Mouse (Mus musculus) heart, embryonic 16.5 days (tissue): ENCODE data around the gene Drg1. TPM values are rescaled to one million over a fixed set of nuclear protein-coding genes. Genes with fewer than 3 reads are reported as not detected.

Experiments used
- ATAC-seq: fragments of 200-750 bp; cut with Nextera tagmentation; replicated peaks from 2 replicates; pipeline ENCODE4 v1.8.0; 2017; ENCODE audit warnings: moderate number of reproducible peaks; ENCODE audit not compliant: insufficient read depth, low FRiP score; ENCODE audit errors: extremely low read depth
- H3K27ac ChIP-seq: fragments of 300-500 bp; sonication (generic); 2 replicates; pipeline ENCODE4 v1.5.1; 2014; ENCODE audit warnings: mild to moderate bottlenecking, low read length, control low read depth, moderate library complexity
- H3K27me3 ChIP-seq: fragments of 300-500 bp; sonication (generic); 2 replicates; pipeline ENCODE4 v1.6.1; 2014; ENCODE audit warnings: low read length, mixed read lengths; ENCODE audit not compliant: control insufficient read depth, insufficient read depth
- H3K36me3 ChIP-seq: fragments of 300-500 bp; sonication (generic); 2 replicates; pipeline ENCODE4 v1.6.1; 2014; ENCODE audit not compliant: control insufficient read depth, insufficient read depth
- H3K4me1 ChIP-seq: fragments of 300-500 bp; sonication (generic); 2 replicates; pipeline ENCODE4 v1.6.1; 2014; ENCODE audit warnings: low read length, mixed read lengths; ENCODE audit not compliant: control insufficient read depth, insufficient read depth
- H3K4me2 ChIP-seq: fragments of 300-500 bp; sonication (generic); 2 replicates; pipeline ENCODE4 v1.6.1; 2014; ENCODE audit warnings: low read depth, mild to moderate bottlenecking, control low read depth, low read length
- H3K4me3 ChIP-seq: fragments of 300-500 bp; sonication (generic); 2 replicates; pipeline ENCODE4 v1.5.1; 2014; ENCODE audit warnings: mild to moderate bottlenecking, control low read depth, low read length
- H3K9ac ChIP-seq: fragments of 300-500 bp; sonication (generic); 2 replicates; pipeline ENCODE4 v1.6.1; 2014; ENCODE audit warnings: low read length, control low read depth
- H3K9me3 ChIP-seq: fragments of 300-500 bp; sonication (generic); replicated peaks from 2 replicates; pipeline ENCODE4 v1.6.1; 2016; ENCODE audit warnings: low read length; ENCODE audit not compliant: control insufficient read depth
- WGBS: fragments of 180-500 bp; shearing (Covaris S2); extraction: QIAGEN DNeasy Blood & Tissue Kit; methylation state at CpG from one replicate; pipeline ENCODE4 v1.1.7; 2014; 5-methylcytosine and 5-hydroxymethylcytosine counted together
- polyA plus RNA-seq: library from polyadenylated mRNA; unstranded; fragments of >200 nt; fragmentation: Nextera tagmentation; extraction: Ambion mirVana; gene quantifications from 2 replicates; pipeline ENCODE4 v1.2.1, GENCODE M21; 2015

The Drg1 gene
- polyA plus RNA-seq, 1 experiment from 2014 or later = 198 TPM

DNA sequence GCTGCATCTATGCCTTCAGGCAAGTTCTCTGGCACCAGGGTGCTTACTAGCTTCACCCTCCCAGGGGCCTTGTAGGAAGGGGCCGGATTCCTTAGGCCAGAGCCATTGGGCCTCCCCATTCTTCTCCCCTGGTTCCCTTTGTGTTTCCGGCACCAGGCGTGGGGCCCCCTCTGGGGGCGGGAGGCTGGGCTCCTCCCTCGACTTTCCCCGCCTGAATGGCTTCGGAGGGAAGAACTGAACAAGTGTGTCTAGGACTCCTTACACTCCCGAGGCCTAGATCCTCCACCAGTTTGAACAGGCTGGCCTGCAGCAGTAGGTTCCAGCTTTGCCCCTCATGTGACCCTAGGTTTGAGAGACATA lies 25.8 kb upstream of the Drg1 start:
- Histone ChIP-seq H3K27ac (peak overlapping the region; percentile 100), H3K9ac (peak overlapping the region; percentile 99), H3K36me3 (peaks cover 23% of the 10 kb centered on the region), H3K4me3 (peak overlapping the region; percentile 90), H3K4me1 (peaks cover 41% of the 10 kb centered on the region), H3K27me3 (no peaks in the 10 kb centered on the region), H3K9me3 (no peaks in the 10 kb centered on the region), H3K4me2 (peak overlapping the region; percentile 95)
- WGBS = under 1% methylated on average over 8 of the region's 8 CpGs
- ATAC-seq = no peak

DNA sequence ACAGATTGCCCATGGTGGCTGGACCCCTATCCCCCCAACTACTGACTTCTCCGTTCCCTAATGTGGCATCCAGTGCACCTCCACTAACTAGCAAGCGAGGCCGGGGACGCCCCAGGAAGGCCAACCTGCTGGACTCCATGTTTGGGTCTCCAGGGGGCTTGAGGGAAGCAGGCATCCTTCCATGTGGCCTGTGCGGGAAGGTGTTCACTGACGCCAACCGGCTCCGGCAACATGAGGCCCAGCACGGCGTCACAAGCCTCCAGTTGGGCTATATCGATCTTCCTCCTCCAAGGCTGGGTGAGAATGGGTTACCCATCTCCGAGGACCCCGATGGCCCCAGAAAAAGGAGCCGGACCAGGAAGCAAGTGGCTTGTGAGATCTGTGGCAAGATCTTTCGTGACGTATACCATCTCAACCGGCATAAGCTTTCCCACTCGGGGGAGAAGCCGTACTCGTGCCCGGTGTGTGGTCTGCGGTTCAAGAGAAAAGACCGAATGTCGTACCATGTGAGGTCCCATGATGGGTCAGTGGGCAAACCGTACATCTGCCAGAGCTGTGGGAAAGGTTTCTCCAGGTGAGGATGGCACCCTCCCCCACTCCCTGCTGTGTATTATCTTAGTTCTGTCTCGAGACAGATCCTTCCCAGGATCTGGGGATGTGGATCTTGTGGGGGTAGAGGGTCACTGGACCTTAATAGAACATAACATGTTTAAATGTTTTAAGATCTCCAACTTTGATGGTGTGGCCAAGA lies 25.3 kb upstream of the Drg1 start:
- Histone ChIP-seq H3K27ac (peak overlapping the region; percentile 100), H3K9me3 (no peaks in the 10 kb centered on the region), H3K27me3 (no peaks in the 10 kb centered on the region), H3K4me1 (peaks cover 41% of the 10 kb centered on the region), H3K4me2 (peak overlapping the region; percentile 95), H3K4me3 (peak overlapping the region; percentile 90), H3K9ac (peak overlapping the region; percentile 99), H3K36me3 (peaks cover 22% of the 10 kb centered on the region)
- no peak for ATAC-seq
- WGBS = 3% methylated on average over 26 of the region's 26 CpGs

- peak; percentile 0; the same call in 1 of the 2 replicates for ATAC-seq
- under 1% methylated on average over 50 of the region's 50 CpGs for WGBS
- peaks cover 34% of the 10 kb centered on the region for H3K4me1 ChIP-seq
- H3K9me3 ChIP-seq = no peaks in the 10 kb centered on the region
- peak overlapping the region; percentile 99 for H3K9ac ChIP-seq
- H3K36me3 ChIP-seq = peaks cover 17% of the 10 kb centered on the region
- H3K4me3 ChIP-seq = peak overlapping the region; percentile 90
- no peaks in the 10 kb centered on the region for H3K27me3 ChIP-seq
- H3K4me2 ChIP-seq = peak overlapping the region; percentile 95
- H3K27ac ChIP-seq = peak overlapping the region; percentile 100
Measured at GRCm38 (mm10) chr11:3290640-3291310, 24.6 kb upstream of the Drg1 start.

DNA sequence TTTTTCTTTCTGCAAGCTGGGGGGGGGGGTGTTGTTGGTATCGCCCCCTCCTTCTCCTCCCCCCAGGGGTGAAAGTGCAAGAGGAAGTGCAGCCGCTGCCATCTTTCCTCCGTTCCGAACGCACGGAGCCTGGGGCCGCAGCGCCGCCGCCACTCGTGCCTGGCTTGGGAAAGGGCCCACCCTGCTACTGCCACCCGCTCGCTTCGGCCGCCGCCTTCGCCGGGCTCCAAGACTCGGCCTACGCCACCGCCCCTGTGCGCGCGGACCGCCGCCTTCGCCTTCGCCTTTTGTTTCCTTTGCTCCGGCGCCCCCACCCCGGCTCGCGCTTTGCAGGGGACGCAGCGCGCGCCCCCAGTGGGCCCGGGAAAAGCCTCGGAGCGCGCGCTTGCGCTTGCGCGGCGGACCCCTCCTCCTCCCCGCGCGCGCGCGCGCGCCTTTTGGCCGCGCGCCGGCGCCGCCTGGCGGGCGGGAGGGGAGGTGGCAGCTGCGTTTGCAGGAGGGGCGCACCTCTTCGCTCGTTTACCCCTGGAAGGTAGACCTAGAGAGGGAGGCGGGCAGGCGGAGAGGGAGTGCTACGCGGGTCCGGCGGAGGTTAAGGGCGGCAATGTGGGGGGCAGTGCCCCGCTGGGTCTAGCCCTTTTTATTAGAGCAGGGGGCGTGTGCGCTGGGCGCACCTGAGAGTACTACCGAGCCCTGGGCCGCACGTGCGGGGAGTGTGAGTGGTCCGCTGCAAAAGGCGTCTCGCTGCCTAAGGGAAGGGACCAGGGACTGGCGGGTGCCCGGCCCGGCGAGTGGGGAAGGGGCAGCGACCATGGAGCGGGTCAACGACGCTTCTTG lies 23.8 kb upstream of the Drg1 start:
- peak; percentile 54 for ATAC-seq
- peaks cover 14% of the 10 kb centered on the region for H3K36me3 ChIP-seq
- under 1% methylated on average over 85 of the region's 92 CpGs for WGBS

DNA sequence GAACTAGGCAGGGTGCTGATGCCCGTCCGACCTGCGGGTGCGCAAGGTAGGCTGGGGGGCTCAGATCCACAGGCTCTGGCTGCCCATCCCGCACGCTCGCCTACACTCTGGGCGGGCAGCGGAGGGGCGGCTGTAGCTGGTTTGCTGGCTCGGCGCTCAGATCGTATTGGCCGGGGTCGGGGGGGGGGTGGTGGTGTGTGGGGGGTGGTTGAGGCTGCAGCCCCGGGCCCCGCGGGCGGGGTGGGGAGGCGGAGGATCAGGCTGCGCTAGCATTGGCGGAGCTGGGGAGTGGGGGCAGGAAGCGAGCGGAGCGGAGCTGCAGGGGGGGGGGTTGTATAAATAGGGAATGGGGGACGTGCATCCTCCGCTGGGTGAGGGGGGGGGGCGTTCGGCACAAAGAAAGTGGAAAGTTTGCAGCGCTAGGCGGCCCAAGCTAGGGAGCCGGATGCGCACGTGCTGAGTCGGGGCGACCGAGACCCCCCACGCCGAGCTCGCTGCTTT lies 23.1 kb upstream of the Drg1 start:
- peak overlapping the region; percentile 95 for H3K4me2 ChIP-seq
- H3K9ac ChIP-seq = peak overlapping the region; percentile 99
- H3K27ac ChIP-seq = peak overlapping the region; percentile 100
- peak overlapping the region; percentile 90 for H3K4me3 ChIP-seq
- H3K27me3 ChIP-seq = no peaks in the 10 kb centered on the region
- 0% methylated on average over 37 of the region's 40 CpGs for WGBS
- peaks cover 29% of the 10 kb centered on the region for H3K4me1 ChIP-seq
- H3K9me3 ChIP-seq = no peaks in the 10 kb centered on the region
- ATAC-seq = peak; percentile 81
- H3K36me3 ChIP-seq = peaks cover 8% of the 10 kb centered on the region

More for the DNA sequence above, 23.8 kb upstream of the Drg1 start:
- H3K4me3 ChIP-seq = peak overlapping the region; percentile 90
- peak overlapping the region; percentile 95 for H3K4me2 ChIP-seq
- H3K27me3 ChIP-seq = no peaks in the 10 kb centered on the region
- H3K27ac ChIP-seq = peak overlapping the region; percentile 100
- H3K9me3 ChIP-seq = no peaks in the 10 kb centered on the region
- H3K9ac ChIP-seq = peak overlapping the region; percentile 99
- H3K4me1 ChIP-seq = peaks cover 29% of the 10 kb centered on the region

DNA sequence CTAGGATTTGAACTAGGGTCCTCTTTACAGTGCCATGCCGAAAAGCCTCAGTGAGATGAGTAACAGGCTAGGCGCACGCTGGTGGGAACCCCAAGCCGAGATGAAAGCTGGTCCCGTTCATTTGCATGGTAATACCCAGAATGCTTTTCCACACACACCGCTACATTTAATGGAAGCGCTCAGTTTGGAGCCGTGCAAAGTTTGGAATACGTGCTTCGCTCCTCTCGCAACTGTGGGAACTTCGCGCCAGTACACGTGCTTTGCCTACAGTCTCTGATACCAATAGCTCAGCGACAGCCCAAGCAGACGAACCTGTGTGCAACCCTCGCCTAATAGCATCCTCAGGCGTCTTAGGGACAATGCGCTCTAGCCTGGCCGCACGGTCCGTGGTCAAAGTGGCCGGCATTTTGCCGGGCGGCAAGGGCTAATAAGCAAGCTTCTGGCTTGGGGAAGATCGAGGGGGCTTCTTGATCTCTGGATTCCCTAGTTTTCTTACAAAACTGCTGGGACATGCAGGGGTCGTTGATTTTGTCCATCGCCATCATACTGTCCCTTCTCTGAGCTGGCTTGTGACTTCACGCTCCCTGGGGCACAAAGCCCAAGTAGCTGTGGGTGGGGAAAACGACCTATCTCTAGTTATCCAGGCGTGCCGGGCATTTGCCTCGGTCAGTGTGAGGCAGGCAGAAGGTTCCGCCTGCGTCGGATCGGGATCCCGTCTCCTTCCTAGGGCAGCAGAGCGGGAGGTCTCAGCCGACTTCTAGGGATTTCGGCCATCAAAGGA lies 22.5 kb upstream of the Drg1 start, which contains the start of gene Patz1:
Gene Patz1 (plus strand): TSS at position 354 of the 781 bp plus-strand sequence.
- peaks cover 23% of the 10 kb centered on the region for H3K4me1 ChIP-seq
- peak within 1 kb of the TSS; percentile 99 for H3K9ac ChIP-seq
- peaks cover 2% of the 10 kb centered on the region; the same call in 1 of the 2 replicates for H3K36me3 ChIP-seq
- peak within 1 kb of the TSS; percentile 100 for H3K27ac ChIP-seq
- H3K27me3 ChIP-seq = no peaks in the 10 kb centered on the region
- under 1% methylated on average over 41 of the region's 41 CpGs for WGBS
- ATAC-seq = peak; percentile 8
- peak within 1 kb of the TSS; percentile 90 for H3K4me3 ChIP-seq
- H3K4me2 ChIP-seq = peak within 1 kb of the TSS; percentile 95
- no peaks in the 10 kb centered on the region for H3K9me3 ChIP-seq

DNA sequence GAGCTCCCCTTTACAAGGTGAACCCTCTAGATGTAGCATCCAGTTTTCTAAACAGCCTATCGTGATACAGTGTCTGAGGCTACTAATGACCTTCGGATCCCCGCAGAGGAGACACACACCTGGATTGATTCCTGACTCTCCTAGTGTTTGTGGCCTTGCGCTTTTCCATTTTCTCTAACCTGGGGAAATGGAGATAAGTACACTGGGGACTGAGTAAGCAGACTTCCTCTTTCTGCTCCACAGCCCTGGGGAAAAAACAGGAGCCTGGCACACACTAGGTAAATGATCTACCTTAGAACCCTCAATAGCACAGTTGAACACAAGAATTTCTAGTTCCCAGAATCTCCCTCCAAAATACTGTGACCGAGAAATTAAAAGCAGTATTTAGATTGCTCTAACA lies 21.7 kb upstream of the Drg1 start:
- Histone ChIP-seq H3K4me2 (peak overlapping the region; percentile 95), H3K9ac (peak overlapping the region; percentile 99; the same call in 1 of the 2 replicates), H3K27me3 (no peaks in the 10 kb centered on the region), H3K9me3 (no peaks in the 10 kb centered on the region; the same call in 1 of the 2 replicates), H3K27ac (no peak overlapping the region), H3K4me1 (peaks cover 15% of the 10 kb centered on the region), H3K4me3 (peak overlapping the region; percentile 90), H3K36me3 (no peaks in the 10 kb centered on the region)
- ATAC-seq = no peak
- WGBS = 63% methylated on average over 5 of the region's 5 CpGs

GRCm38 (mm10) chr11:3287131-3287530 lies 20.9 kb upstream of the Drg1 start:
- no peak for ATAC-seq
- Histone ChIP-seq H3K4me1 (peaks cover 8% of the 10 kb centered on the region), H3K4me2 (no peak overlapping the region), H3K9ac (no peak overlapping the region), H3K27ac (no peak overlapping the region), H3K36me3 (no peaks in the 10 kb centered on the region), H3K27me3 (no peaks in the 10 kb centered on the region), H3K4me3 (no peak overlapping the region), H3K9me3 (no peaks in the 10 kb centered on the region; the same call in 1 of the 2 replicates)
- WGBS = 60% methylated on average over 6 of the region's 6 CpGs
